ENCODE assay signal across 9 mouse cellular contexts in genomic region chr11:108150410-108150809, GRCm38 (mm10).
DNase-seq lines count a peak whose midpoint lies in the region; ATAC-seq lines count a peak whose summit lies in the region.
"Had no signal": no experiment of that assay in that cellular context is flagged by ENCODE, and none has a peak within 500 bp of the region (broad histone marks: within the 10 kb centered on the region; RNA-seq: fewer than 3 reads in every experiment).

No protein-coding gene starts in this region.

- no peak overlapping the region for H3K4me2 ChIP-seq in hindbrain, embryonic 14.5 days (replicated peaks)
- no peak overlapping the region for H3K4me2 ChIP-seq in limb, embryonic 13.5 days (replicated peaks)

- DNase-seq in adrenal gland, postnatal 10 days, result peak; percentile 14
- DNase-seq in adrenal gland, adult 18-20 months (ENCODE audit: low spot score in 2 of 2), result no peak
- DNase-seq in cerebellum, adult 9-11 months, result peak; percentile 61
- DNase-seq in frontal cortex, postnatal 36 days (ENCODE audit: low spot score in 2 of 2), result peak; percentile 84 to 87
- DNase-seq in hindbrain, embryonic 14.5 days (ENCODE audit: low spot score), result no peak
- DNase-seq in c-Kit-positive CD71-positive TER-119-positive erythroid progenitor cells, embryonic 14.5 days (ENCODE audit: low spot score), result no peak

- 32% methylated on average over 7 of the region's 7 CpGs for WGBS in hindbrain, embryonic 14.5 days
- whole genome bisulfite sequencing in limb, embryonic 13.5 days, result 43% methylated on average over 7 of the region's 7 CpGs

- no peaks in the 10 kb centered on the region for H3K36me3 ChIP-seq in hindbrain, embryonic 14.5 days (replicated peaks; ENCODE audit: control insufficient read depth, insufficient read depth)
- H3K36me3 ChIP-seq in limb, embryonic 13.5 days, result no peaks in the 10 kb centered on the region

- peaks cover 33% of the 10 kb centered on the region for H3K4me1 ChIP-seq in hindbrain, embryonic 14.5 days (replicated peaks; ENCODE audit: control insufficient read depth, insufficient read depth, low read length)
- H3K4me1 ChIP-seq in limb, embryonic 13.5 days, result peaks cover 66% of the 10 kb centered on the region

- no peak overlapping the region for H3K9ac ChIP-seq in hindbrain, embryonic 14.5 days
- H3K9ac ChIP-seq in limb, embryonic 13.5 days, result no peak overlapping the region

- no peaks in the 10 kb centered on the region for H3K9me3 ChIP-seq in hindbrain, embryonic 14.5 days (ENCODE audit: control insufficient read depth, low read length)
- no peaks in the 10 kb centered on the region for H3K9me3 ChIP-seq in limb, embryonic 13.5 days

- no peaks in the 10 kb centered on the region for H3K27me3 ChIP-seq in hindbrain, embryonic 14.5 days (ENCODE audit: control insufficient read depth, insufficient read depth, low read length)
- H3K27me3 ChIP-seq in limb, embryonic 13.5 days, result no peaks in the 10 kb centered on the region

- ATAC-seq in hindbrain, embryonic 14.5 days (ENCODE audit: low FRiP score), result peak; percentile 53; the same call in 1 of the 2 replicates
- 0 out of 2 replicates have a peak, but pooled peaks have one; percentile 19 for ATAC-seq in limb, embryonic 13.5 days (ENCODE audit: low FRiP score, low read depth)
- ATAC-seq in granulocyte monocyte progenitor cell, adult 5-6 weeks (replicated peaks; ENCODE audit: poor library complexity, severe bottlenecking), result no peak

- H3K4me3 ChIP-seq in hindbrain, embryonic 14.5 days (replicated peaks; ENCODE audit: low read length), result no peak overlapping the region
- H3K4me3 ChIP-seq in limb, embryonic 13.5 days, result no peak overlapping the region

- H3K27ac ChIP-seq in hindbrain, embryonic 14.5 days, result no peak overlapping the region; the same call in 1 of the 2 replicates
- H3K27ac ChIP-seq in limb, embryonic 13.5 days, result peak overlapping the region; percentile 67
- H3K27ac ChIP-seq: macrophage had no signal

Comparison
In these comparisons a context has a peak if more than half of its experiments do, and no peak if none do; other contexts are left out.
1. DNase-seq: peak in adrenal gland, postnatal 10 days (single experiment), cerebellum, adult 9-11 months (single experiment) and frontal cortex, postnatal 36 days (2 of 2); none in adrenal gland, adult 18-20 months (0 of 2), hindbrain, embryonic 14.5 days (single experiment) and c-Kit-positive CD71-positive TER-119-positive erythroid progenitor cells, embryonic 14.5 days (single experiment).